Mouse (Mus musculus) MEL (cell line): Measurements from ENCODE around the gene Arnt. TPM values are rescaled to one million over a fixed set of nuclear protein-coding genes. Genes with fewer than 3 reads are reported as not detected.

Experiments used
- DNase-seq: peaks from one replicate; pipeline ENCODE4 v3.0.0; 2011; ENCODE audit warnings: low read depth, low spot score
- H3K27ac ChIP-seq: 2 replicates; pipeline ENCODE4 v1.5.1; 2012; ENCODE audit warnings: low read depth, mild to moderate bottlenecking, control low read depth, low read length, moderate library complexity; ENCODE audit not compliant: control insufficient read depth
- H3K27me3 ChIP-seq, 2 experiments: fragments of 150-350 bp in 1 of 2; sonication (generic) in 1 of 2; 2 replicates each; pipeline ENCODE4 v1.6.1; 2012; ENCODE audit warnings: low read length in 2 of 2, mild to moderate bottlenecking in 2 of 2, improper control_type of control experiment in 1 of 2, moderate library complexity in 1 of 2; ENCODE audit not compliant: insufficient read depth in 2 of 2, control insufficient read depth in 1 of 2
- H3K36me3 ChIP-seq, 2 experiments: 2 replicates each; pipeline ENCODE4 v1.6.1; 2012 to 2014; ENCODE audit warnings: low read length in 2 of 2, improper control_type of control experiment in 1 of 2, inconsistent platforms in 1 of 2, mild to moderate bottlenecking in 1 of 2; ENCODE audit not compliant: insufficient read depth in 2 of 2, control insufficient read depth in 1 of 2
- H3K4me1 ChIP-seq, 2 experiments: fragments of 150-350 bp in 1 of 2; sonication (generic) in 1 of 2; 2 replicates each; pipeline ENCODE4 v1.6.1; 2012; ENCODE audit warnings: low read length in 2 of 2, improper control_type of control experiment in 1 of 2, mild to moderate bottlenecking in 1 of 2; ENCODE audit not compliant: insufficient read depth in 2 of 2, control insufficient read depth in 1 of 2
- H3K4me3 ChIP-seq, 2 experiments: fragments of 150-350 bp in 1 of 2; sonication (generic) in 1 of 2; 2 replicates each; pipeline ENCODE4 v1.5.1; 2012; ENCODE audit warnings: low read depth in 2 of 2, low read length in 2 of 2, mild to moderate bottlenecking in 2 of 2, moderate library complexity in 2 of 2, control low read depth in 1 of 2, improper control_type of control experiment in 1 of 2; ENCODE audit not compliant: control insufficient read depth in 1 of 2, insufficient read depth in 1 of 2
- H3K79me2 ChIP-seq: 2 replicates; pipeline ENCODE4 v1.6.1; 2012; ENCODE audit warnings: mild to moderate bottlenecking, low read length, moderate library complexity; ENCODE audit not compliant: control insufficient read depth, poor library complexity, insufficient read depth
- H3K9ac ChIP-seq: 2 replicates; pipeline ENCODE4 v1.6.1; 2012; ENCODE audit warnings: low read depth, mild to moderate bottlenecking, control low read depth, low read length, moderate library complexity; ENCODE audit not compliant: control insufficient read depth, poor library complexity, severe bottlenecking
- H3K9me3 ChIP-seq: fragments of 150-350 bp; sonication (generic); replicated peaks from 2 replicates; pipeline ENCODE4 v1.6.1; 2012; ENCODE audit warnings: mild to moderate bottlenecking, low read length, improper control_type of control experiment, moderate library complexity; ENCODE audit not compliant: insufficient read depth
- BHLHE40 ChIP-seq: IDR thresholded peaks from 2 replicates; pipeline ENCODE4 v1.6.1; 2012; ENCODE audit warnings: low read depth, mild to moderate bottlenecking, inconsistent platforms, low read length, improper control_type of control experiment, borderline replicate concordance
- CHD1 ChIP-seq: IDR thresholded peaks from 2 replicates; pipeline ENCODE4 v1.6.1; 2012; ENCODE audit warnings: low read depth, mild to moderate bottlenecking, inconsistent platforms, low read length, improper control_type of control experiment
- CHD2 ChIP-seq: IDR thresholded peaks from 2 replicates; pipeline ENCODE4 v1.6.1; 2011; ENCODE audit warnings: low read length, improper control_type of control experiment
- CTCF ChIP-seq, 3 experiments: IDR thresholded peaks in 2 of 3; conservative IDR thresholded peaks in 1 of 3; 2 replicates each; pipeline ENCODE4 v1.5.1; 2011 to 2012; ENCODE audit warnings: low read length in 3 of 3, low read depth in 2 of 3, mild to moderate bottlenecking in 2 of 3, improper control_type of control experiment in 1 of 3, inconsistent platforms in 1 of 3, mixed read lengths in 1 of 3, moderate library complexity in 1 of 3; ENCODE audit not compliant: control insufficient read depth in 1 of 3, insufficient read depth in 1 of 3, poor library complexity in 1 of 3, severe bottlenecking in 1 of 3
- GATA1 ChIP-seq: IDR thresholded peaks from 2 replicates; pipeline ENCODE4 v1.6.1; 2011; ENCODE audit warnings: low read depth, low read length, improper control_type of control experiment
- MEF2A ChIP-seq: IDR thresholded peaks from 2 replicates; pipeline ENCODE4 v1.6.1; 2014; ENCODE audit warnings: low read depth, mild to moderate bottlenecking, inconsistent platforms, low read length, improper control_type of control experiment; ENCODE audit not compliant: poor library complexity, insufficient replicate concordance, severe bottlenecking; ENCODE audit errors: extremely low read depth
- MXI1 ChIP-seq: IDR thresholded peaks from 2 replicates; pipeline ENCODE4 v1.6.1; 2011; ENCODE audit warnings: mild to moderate bottlenecking, low read depth, low read length, improper control_type of control experiment
- NELFE ChIP-seq: IDR thresholded peaks from 2 replicates; pipeline ENCODE4 v1.6.1; 2011; ENCODE audit warnings: low read depth, low read length, improper control_type of control experiment
- POLR2AphosphoS2 ChIP-seq: IDR thresholded peaks from 2 replicates; pipeline ENCODE4 v1.6.1; 2011; ENCODE audit warnings: low read length, improper control_type of control experiment
- RAD21 ChIP-seq: IDR thresholded peaks from 2 replicates; pipeline ENCODE4 v1.6.1; 2011; ENCODE audit warnings: mild to moderate bottlenecking, low read depth, low read length, improper control_type of control experiment
- SMC3 ChIP-seq: IDR thresholded peaks from 2 replicates; pipeline ENCODE4 v1.6.1; 2011; ENCODE audit warnings: low read depth, low read length, improper control_type of control experiment
- TAL1 ChIP-seq: IDR thresholded peaks from 2 replicates; pipeline ENCODE4 v1.6.1; 2012; ENCODE audit warnings: mild to moderate bottlenecking, inconsistent platforms, low read length, moderate library complexity, mixed read lengths
- USF1 ChIP-seq: IDR thresholded peaks from 2 replicates; pipeline ENCODE4 v1.6.1; 2014; ENCODE audit warnings: low read depth, mild to moderate bottlenecking, inconsistent platforms, low read length, improper control_type of control experiment, moderate library complexity
- ZC3H11A ChIP-seq: IDR thresholded peaks from 2 replicates; pipeline ENCODE4 v1.6.1; 2012; ENCODE audit warnings: low read depth, mild to moderate bottlenecking, inconsistent platforms, low read length, improper control_type of control experiment
- ZNF384 ChIP-seq: IDR thresholded peaks from 2 replicates; pipeline ENCODE4 v1.6.1; 2012; ENCODE audit warnings: low read depth, mild to moderate bottlenecking, inconsistent platforms, low read length, improper control_type of control experiment
- polyA plus RNA-seq, 2 experiments: library from polyadenylated mRNA; stranded (reverse) in 1 of 2; unstranded in 1 of 2; fragments of >175 nt in 1 of 2; fragments of >200 nt in 1 of 2; gene quantifications; 2 replicates each; pipeline versions ENCODE4 v1.2.1 to v1.2.4; 2012; ENCODE audit warnings: low replicate concordance in 2 of 2, low read depth in 1 of 2; ENCODE audit not compliant: insufficient read length in 2 of 2, insufficient read depth in 1 of 2, missing spikeins in 1 of 2
- total RNA-seq: library from RNA; depleted of rRNA; stranded (reverse); fragments of 300-350 nt; gene quantifications from 2 replicates; pipeline ENCODE4 v1.2.3, GENCODE M21; 2012

Arnt gene
- total and polyA plus RNA-seq, 3 experiments, result 16.4 to 90.7 (median 62.4) TPM

GRCm38 (mm10) chr3:95494342-95494741 is 60.2 kb downstream of the Arnt start:
- Histone ChIP-seq H3K9ac (no peak overlapping the region), H3K4me3 (no peak overlapping the region), H3K79me2 (no peaks in the 10 kb centered on the region), H3K9me3 (no peaks in the 10 kb centered on the region), H3K27ac (no peak overlapping the region), H3K4me1 (no peaks in the 10 kb centered on the region)
- peak; percentile 78 for DNase-seq
- TF ChIP-seq SMC3 (peak; percentile 87), BHLHE40 (no peak), RAD21 (peak; percentile 77), MXI1 (no peak), USF1 (no peak), CHD2 (no peak), ZC3H11A (peak; percentile 46), CTCF (IDR thresholded peaks at IDR 0.05 in 2 of 3, conservative IDR thresholded peaks at IDR 0.05 in 1 of 3; ENCODE audit: control insufficient read depth in 1 of 3, insufficient read depth in 1 of 3, low read depth in 2 of 3, low read length in 3 of 3, poor library complexity in 1 of 3, severe bottlenecking in 1 of 3) (peak; percentile 93 to 98 (median 93)), ZNF384 (no peak), GATA1 (no peak)
- TF ChIP-seq, all 39 proteins: peak for 4
- H3K27me3 ChIP-seq, result no peaks in the 10 kb centered on the region
- H3K36me3 ChIP-seq, result peaks cover 0 to 40% of the 10 kb centered on the region in 2 experiments; a peak in 2 of 4 replicates

- Histone ChIP-seq H3K27ac (no peak overlapping the region), H3K4me3 (no peak overlapping the region), H3K9ac (no peak overlapping the region), H3K27me3 (no peaks in the 10 kb centered on the region; a peak in 1 of 4 replicates), H3K79me2 (no peaks in the 10 kb centered on the region), H3K36me3 (peaks cover 0 to 12% of the 10 kb centered on the region in 2 experiments; a peak in 2 of 4 replicates), H3K4me1 (no peaks in the 10 kb centered on the region), H3K9me3 (no peaks in the 10 kb centered on the region)
- TF ChIP-seq RAD21 (no peak), TAL1 (no peak)
- DNase-seq, result no peak
Measured at GRCm38 (mm10) chr3:95498229-95498628, 64.0 kb downstream of the Arnt start.

DNA sequence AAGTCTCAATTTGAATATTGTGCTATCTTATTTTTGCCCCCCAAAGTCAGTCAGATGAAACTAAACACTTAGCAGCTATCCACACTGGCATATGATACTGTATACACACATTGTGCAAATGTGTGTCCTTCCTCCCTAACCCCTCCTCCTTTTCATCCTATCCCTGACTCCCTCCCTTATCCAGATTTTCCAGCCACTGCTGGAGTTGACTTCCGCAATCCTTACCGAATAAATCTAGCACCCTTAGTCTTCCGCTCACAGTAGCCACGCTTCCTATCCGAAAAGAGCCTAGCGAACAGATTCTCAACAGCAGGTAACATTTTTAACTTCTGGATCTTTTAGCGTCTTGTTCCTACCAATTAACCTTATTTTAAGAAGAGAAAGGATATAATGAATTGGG is 64.8 kb downstream of the Arnt start, which contains the start of gene Ctsk:
Ctsk (plus strand) TSS at position 233 of the 400 bp plus-strand sequence.
- H3K4me3 ChIP-seq, result no peak within 1 kb of the TSS
- peaks cover 0 to 5% of the 10 kb centered on the region in 2 experiments; a peak in 2 of 4 replicates for H3K36me3 ChIP-seq
- no peaks in the 10 kb centered on the region for H3K79me2 ChIP-seq
- H3K9me3 ChIP-seq, result no peaks in the 10 kb centered on the region
- H3K4me1 ChIP-seq, result no peaks in the 10 kb centered on the region
- no peak for DNase-seq
- no peak within 1 kb of the TSS for H3K27ac ChIP-seq
- no peaks in the 10 kb centered on the region; a peak in 1 of 4 replicates for H3K27me3 ChIP-seq
- TF ChIP-seq NELFE (no peak), CHD1 (no peak), CTCF (IDR thresholded peaks at IDR 0.05 in 2 of 3, conservative IDR thresholded peaks at IDR 0.05 in 1 of 3; ENCODE audit: control insufficient read depth in 1 of 3, insufficient read depth in 1 of 3, low read depth in 2 of 3, low read length in 3 of 3, poor library complexity in 1 of 3, severe bottlenecking in 1 of 3) (no peak), POLR2AphosphoS2 (no peak), USF1 (no peak), ZC3H11A (no peak), MEF2A (no peak)
- TF ChIP-seq, all 39 proteins: peak for 0
- H3K9ac ChIP-seq, result no peak within 1 kb of the TSS
